Mouse (Mus musculus) neural tube, embryonic 15.5 days (tissue): ENCODE measurements around the gene Endov. TPM values are rescaled to one million over a fixed set of nuclear protein-coding genes. Genes with fewer than 3 reads are reported as not detected.
A peak's percentile ranks its signal among the peaks of the same experiment; 100 is the strongest.

Experiments used
- ATAC-seq: fragments of 200-750 bp; cut with Nextera tagmentation; 2 replicates; pipeline ENCODE4 v1.8.0; 2017; ENCODE audit warnings: mild to moderate bottlenecking, moderate TSS enrichment, moderate library complexity; ENCODE audit not compliant: low FRiP score
- H3K27ac ChIP-seq: fragments of 300-500 bp; sonication (generic); replicated peaks from 2 replicates; pipeline ENCODE4 v1.5.1; 2015; ENCODE audit warnings: mild to moderate bottlenecking, inconsistent platforms
- H3K27me3 ChIP-seq: fragments of 300-500 bp; sonication (generic); replicated peaks from 2 replicates; pipeline ENCODE4 v1.6.1; 2015; ENCODE audit warnings: inconsistent platforms
- H3K36me3 ChIP-seq: fragments of 300-500 bp; sonication (generic); 2 replicates; pipeline ENCODE4 v1.6.1; 2015; ENCODE audit warnings: inconsistent platforms
- H3K4me1 ChIP-seq: fragments of 300-500 bp; sonication (generic); 2 replicates; pipeline ENCODE4 v1.6.1; 2015; ENCODE audit warnings: inconsistent platforms
- H3K4me2 ChIP-seq: fragments of 300-500 bp; sonication (generic); 2 replicates; pipeline ENCODE4 v1.6.1; 2015; ENCODE audit warnings: inconsistent platforms, mild to moderate bottlenecking, moderate library complexity
- H3K4me3 ChIP-seq: fragments of 300-500 bp; sonication (generic); replicated peaks from 2 replicates; pipeline ENCODE4 v1.5.1; 2015; ENCODE audit warnings: mild to moderate bottlenecking, inconsistent platforms
- H3K9ac ChIP-seq: fragments of 300-500 bp; sonication (generic); replicated peaks from 2 replicates; pipeline ENCODE4 v1.6.1; 2015; ENCODE audit warnings: mild to moderate bottlenecking, inconsistent platforms
- H3K9me3 ChIP-seq: fragments of 300-500 bp; sonication (generic); replicated peaks from 2 replicates; pipeline ENCODE4 v1.6.1; 2016; ENCODE audit warnings: inconsistent platforms
- WGBS: fragments of 180-500 bp; shearing (Covaris S2); methylation state at CpG from one replicate; pipeline ENCODE4 v1.1.7; 2015; ENCODE audit warnings: mixed read lengths; 5-methylcytosine and 5-hydroxymethylcytosine counted together
- polyA plus RNA-seq: library from polyadenylated mRNA; unstranded; fragments of >200 nt; fragmentation: Nextera tagmentation; extraction: Ambion mirVana; gene quantifications from 2 replicates; pipeline ENCODE4 v1.2.1, GENCODE M21; 2015

Endov gene
- polyA plus RNA-seq, 1 experiment from 2014 or later = 15.1 TPM

GRCm38 (mm10) chr11:119520005-119520712 lies 29.0 kb downstream of the Endov start:
- Histone ChIP-seq H3K27me3 (no peaks in the 10 kb centered on the region), H3K4me3 (no peak overlapping the region), H3K9me3 (no peaks in the 10 kb centered on the region), H3K4me2 (no peak overlapping the region), H3K4me1 (peaks cover 20% of the 10 kb centered on the region), H3K36me3 (no peaks in the 10 kb centered on the region), H3K9ac (no peak overlapping the region), H3K27ac (no peak overlapping the region)
- ATAC-seq = no peak
- 72% methylated on average over 5 of the region's 5 CpGs for WGBS

GRCm38 (mm10) chr11:119520713-119521063 lies 29.5 kb downstream of the Endov start:
- ATAC-seq = no peak
- Histone ChIP-seq H3K9ac (no peak overlapping the region), H3K4me3 (no peak overlapping the region), H3K4me1 (peaks cover 15% of the 10 kb centered on the region), H3K36me3 (no peaks in the 10 kb centered on the region), H3K27me3 (no peaks in the 10 kb centered on the region), H3K4me2 (no peak overlapping the region), H3K27ac (no peak overlapping the region), H3K9me3 (no peaks in the 10 kb centered on the region)

GRCm38 (mm10) chr11:119521920-119522710 lies 31.0 kb downstream of the Endov start:
- Histone ChIP-seq H3K27ac (no peak overlapping the region), H3K9me3 (no peaks in the 10 kb centered on the region), H3K4me3 (no peak overlapping the region), H3K4me2 (no peak overlapping the region), H3K27me3 (no peaks in the 10 kb centered on the region), H3K4me1 (peaks cover 4% of the 10 kb centered on the region), H3K36me3 (no peaks in the 10 kb centered on the region), H3K9ac (no peak overlapping the region)
- no peak for ATAC-seq
- 81% methylated on average over 6 of the region's 6 CpGs for WGBS

DNA sequence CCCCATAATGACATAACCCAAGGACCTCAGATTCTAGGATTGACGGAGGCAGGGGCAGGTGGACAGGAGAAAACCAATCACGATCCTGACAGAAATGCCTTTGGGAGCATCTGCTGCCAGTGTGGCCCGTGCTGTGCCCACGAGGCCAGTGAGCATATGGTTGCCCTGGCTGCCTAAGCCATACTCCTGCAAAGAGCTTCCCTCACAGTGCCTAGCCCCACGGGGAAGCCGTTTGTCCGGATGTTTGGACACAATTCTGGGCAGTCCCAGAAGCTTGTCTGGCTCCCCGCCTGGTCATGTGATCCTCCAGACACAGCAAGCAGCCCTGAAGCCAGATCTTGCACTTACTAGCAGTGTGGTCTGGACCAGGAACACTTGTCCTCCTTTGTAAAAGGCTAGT lies 31.6 kb downstream of the Endov start:
- Histone ChIP-seq H3K36me3 (no peaks in the 10 kb centered on the region), H3K4me2 (no peak overlapping the region), H3K9me3 (no peaks in the 10 kb centered on the region), H3K4me3 (no peak overlapping the region), H3K27me3 (no peaks in the 10 kb centered on the region), H3K4me1 (peaks cover 4% of the 10 kb centered on the region), H3K27ac (no peak overlapping the region), H3K9ac (no peak overlapping the region)
- ATAC-seq = no peak
- 59% methylated on average over 8 of the region's 8 CpGs for WGBS

GRCm38 (mm10) chr11:119523392-119523791 lies 32.2 kb downstream of the Endov start:
- ATAC-seq = no peak
- 83% methylated on average over 3 of the region's 3 CpGs for WGBS
- Histone ChIP-seq H3K27me3 (no peaks in the 10 kb centered on the region), H3K9ac (no peak overlapping the region), H3K4me3 (no peak overlapping the region), H3K4me2 (no peak overlapping the region), H3K4me1 (peaks cover 4% of the 10 kb centered on the region), H3K36me3 (no peaks in the 10 kb centered on the region), H3K9me3 (no peaks in the 10 kb centered on the region), H3K27ac (no peak overlapping the region)

GRCm38 (mm10) chr11:119524545-119524949 lies 33.4 kb downstream of the Endov start:
- H3K27ac ChIP-seq = peak overlapping the region; percentile 56; the same call in 1 of the 2 replicates
- peak overlapping the region; percentile 46 for H3K4me3 ChIP-seq
- peak overlapping the region; percentile 47 for H3K9ac ChIP-seq
- peak; percentile 95 for ATAC-seq
- H3K9me3 ChIP-seq = no peaks in the 10 kb centered on the region
- no peaks in the 10 kb centered on the region for H3K36me3 ChIP-seq
- under 1% methylated on average over 33 of the region's 33 CpGs for WGBS
- peak overlapping the region; percentile 71 for H3K4me2 ChIP-seq
- no peaks in the 10 kb centered on the region for H3K27me3 ChIP-seq
- H3K4me1 ChIP-seq = peaks cover 4% of the 10 kb centered on the region

DNA sequence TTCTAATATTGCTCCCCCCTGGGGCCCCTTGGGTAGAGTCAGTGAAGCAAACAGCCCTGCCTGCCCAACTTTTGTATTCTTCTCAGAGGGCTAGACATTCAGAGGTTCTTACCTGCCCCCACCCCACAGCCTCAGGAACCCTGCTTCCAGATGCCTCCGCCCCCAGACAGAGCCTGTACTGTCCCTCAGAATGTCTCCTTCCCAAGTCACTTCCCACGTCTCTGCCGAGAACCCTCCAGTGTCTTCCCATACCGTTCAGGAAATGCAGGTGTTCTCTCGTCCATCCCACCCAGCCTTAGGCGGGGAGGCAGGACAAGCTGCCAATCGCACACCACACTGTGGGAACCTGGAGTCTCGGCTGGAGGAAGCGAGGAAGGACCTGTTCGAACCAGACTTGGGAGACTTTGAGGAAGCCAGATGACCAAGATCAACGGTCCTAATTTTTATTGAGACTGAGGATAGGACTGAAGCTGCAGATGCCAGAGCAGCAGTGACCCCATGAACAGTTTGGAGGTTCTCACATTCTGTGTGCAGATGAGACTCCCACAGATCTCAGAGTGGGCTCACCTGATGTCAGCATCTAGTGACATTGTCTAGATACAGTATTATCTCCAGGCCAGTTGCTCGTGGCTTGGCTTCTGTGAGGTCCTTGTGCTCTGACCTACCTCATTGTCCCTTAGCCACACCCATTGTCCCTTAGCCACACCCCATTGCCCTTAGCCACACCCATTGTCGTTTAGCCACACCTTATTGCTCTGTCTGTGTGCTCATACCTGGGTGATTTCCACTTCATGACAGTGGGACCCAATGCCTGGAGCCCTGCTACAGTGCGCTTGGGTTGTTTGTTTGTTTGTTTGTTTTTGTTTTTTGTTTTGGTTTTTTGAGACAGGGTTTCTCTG lies 35.2 kb downstream of the Endov start:
- 84% methylated on average over 14 of the region's 14 CpGs for WGBS
- H3K9ac ChIP-seq = no peak overlapping the region

DNA sequence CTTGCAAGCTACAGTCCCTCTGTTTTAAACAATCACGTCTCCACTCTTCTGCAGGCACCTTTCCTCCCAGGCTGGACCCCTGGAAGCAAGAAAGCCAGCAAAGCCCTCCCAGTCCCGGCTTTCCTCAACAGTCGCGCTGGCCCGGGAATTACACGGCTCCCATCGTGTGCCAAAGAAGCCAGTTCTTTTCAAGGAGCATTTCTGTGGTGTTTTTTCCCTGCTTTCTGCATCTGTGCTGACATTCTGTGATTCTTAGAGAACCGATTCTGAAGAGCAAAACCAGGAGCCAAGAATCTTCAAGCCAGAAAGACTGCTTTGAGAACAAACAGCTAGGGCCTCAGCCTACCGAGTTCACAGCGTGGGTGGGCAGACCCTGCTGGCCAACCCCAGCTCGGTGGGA lies 37.8 kb downstream of the Endov start:
- Histone ChIP-seq H3K4me1 (peaks cover 9% of the 10 kb centered on the region), H3K9ac (no peak overlapping the region), H3K4me3 (no peak overlapping the region), H3K4me2 (no peak overlapping the region), H3K36me3 (no peaks in the 10 kb centered on the region), H3K27ac (no peak overlapping the region), H3K9me3 (no peaks in the 10 kb centered on the region), H3K27me3 (no peaks in the 10 kb centered on the region; the same call in 1 of the 2 replicates)
- WGBS = 65% methylated on average over 11 of the region's 11 CpGs
- no peak for ATAC-seq

More for the DNA sequence above, 35.2 kb downstream of the Endov start:
- no peak overlapping the region for H3K27ac ChIP-seq
- H3K4me2 ChIP-seq = no peak overlapping the region
- no peaks in the 10 kb centered on the region for H3K9me3 ChIP-seq
- H3K27me3 ChIP-seq = no peaks in the 10 kb centered on the region
- H3K36me3 ChIP-seq = no peaks in the 10 kb centered on the region
- no peak overlapping the region for H3K4me3 ChIP-seq
- ATAC-seq = no peak
- H3K4me1 ChIP-seq = peaks cover 4% of the 10 kb centered on the region

GRCm38 (mm10) chr11:119532460-119532859 lies 41.3 kb downstream of the Endov start:
- Histone ChIP-seq H3K9me3 (no peaks in the 10 kb centered on the region), H3K27ac (no peak overlapping the region), H3K4me1 (peaks cover 5% of the 10 kb centered on the region; the same call in 1 of the 2 replicates), H3K9ac (no peak overlapping the region), H3K27me3 (no peaks in the 10 kb centered on the region; the same call in 1 of the 2 replicates), H3K4me2 (no peak overlapping the region), H3K36me3 (no peaks in the 10 kb centered on the region), H3K4me3 (no peak overlapping the region)
- WGBS = 63% methylated on average over 8 of the region's 8 CpGs
- ATAC-seq = no peak

GRCm38 (mm10) chr11:119533745-119534144 lies 42.6 kb downstream of the Endov start:
- WGBS = 69% methylated on average over 7 of the region's 7 CpGs
- no peaks in the 10 kb centered on the region; the same call in 1 of the 2 replicates for H3K27me3 ChIP-seq
- H3K36me3 ChIP-seq = no peaks in the 10 kb centered on the region
- no peak for ATAC-seq
- peaks cover 5% of the 10 kb centered on the region; the same call in 1 of the 2 replicates for H3K4me1 ChIP-seq
- H3K27ac ChIP-seq = no peak overlapping the region
- no peak overlapping the region for H3K4me2 ChIP-seq
- H3K9me3 ChIP-seq = no peaks in the 10 kb centered on the region
- no peak overlapping the region for H3K9ac ChIP-seq
- H3K4me3 ChIP-seq = no peak overlapping the region

GRCm38 (mm10) chr11:119539944-119540343 lies 48.8 kb downstream of the Endov start:
- H3K9me3 ChIP-seq = no peaks in the 10 kb centered on the region
- no peak overlapping the region for H3K4me3 ChIP-seq
- H3K36me3 ChIP-seq = peaks cover 7% of the 10 kb centered on the region; the same call in 1 of the 2 replicates
- 29% methylated on average over 14 of the region's 14 CpGs for WGBS
- peaks cover 5% of the 10 kb centered on the region; the same call in 1 of the 2 replicates for H3K27me3 ChIP-seq
- no peak for ATAC-seq
- peaks cover 38% of the 10 kb centered on the region for H3K4me1 ChIP-seq
- no peak overlapping the region for H3K27ac ChIP-seq
- no peak overlapping the region for H3K9ac ChIP-seq
- H3K4me2 ChIP-seq = peak overlapping the region; percentile 13; the same call in 1 of the 2 replicates
